Mouse (Mus musculus) heart, embryonic 16.5 days (tissue): Measurements from ENCODE around the gene Rap1a. TPM values are rescaled to one million over a fixed set of nuclear protein-coding genes. Genes with fewer than 3 reads are reported as not detected.
A peak's percentile ranks its signal among the peaks of the same experiment; 100 is the strongest.

ENCODE experiments used
- ATAC-seq: fragments of 200-750 bp; cut with Nextera tagmentation; replicated peaks from 2 replicates; pipeline ENCODE4 v1.8.0; 2017; ENCODE audit warnings: moderate number of reproducible peaks; ENCODE audit not compliant: insufficient read depth, low FRiP score; ENCODE audit errors: extremely low read depth
- H3K27ac ChIP-seq: fragments of 300-500 bp; sonication (generic); 2 replicates; pipeline ENCODE4 v1.5.1; 2014; ENCODE audit warnings: mild to moderate bottlenecking, low read length, control low read depth, moderate library complexity
- H3K27me3 ChIP-seq: fragments of 300-500 bp; sonication (generic); 2 replicates; pipeline ENCODE4 v1.6.1; 2014; ENCODE audit warnings: low read length, mixed read lengths; ENCODE audit not compliant: control insufficient read depth, insufficient read depth
- H3K36me3 ChIP-seq: fragments of 300-500 bp; sonication (generic); 2 replicates; pipeline ENCODE4 v1.6.1; 2014; ENCODE audit not compliant: control insufficient read depth, insufficient read depth
- H3K4me1 ChIP-seq: fragments of 300-500 bp; sonication (generic); 2 replicates; pipeline ENCODE4 v1.6.1; 2014; ENCODE audit warnings: low read length, mixed read lengths; ENCODE audit not compliant: control insufficient read depth, insufficient read depth
- H3K4me2 ChIP-seq: fragments of 300-500 bp; sonication (generic); 2 replicates; pipeline ENCODE4 v1.6.1; 2014; ENCODE audit warnings: low read depth, mild to moderate bottlenecking, control low read depth, low read length
- H3K4me3 ChIP-seq: fragments of 300-500 bp; sonication (generic); 2 replicates; pipeline ENCODE4 v1.5.1; 2014; ENCODE audit warnings: mild to moderate bottlenecking, control low read depth, low read length
- H3K9ac ChIP-seq: fragments of 300-500 bp; sonication (generic); 2 replicates; pipeline ENCODE4 v1.6.1; 2014; ENCODE audit warnings: low read length, control low read depth
- H3K9me3 ChIP-seq: fragments of 300-500 bp; sonication (generic); replicated peaks from 2 replicates; pipeline ENCODE4 v1.6.1; 2016; ENCODE audit warnings: low read length; ENCODE audit not compliant: control insufficient read depth
- WGBS: fragments of 180-500 bp; shearing (Covaris S2); extraction: QIAGEN DNeasy Blood & Tissue Kit; methylation state at CpG from one replicate; pipeline ENCODE4 v1.1.7; 2014; 5-methylcytosine and 5-hydroxymethylcytosine counted together
- polyA plus RNA-seq: library from polyadenylated mRNA; unstranded; fragments of >200 nt; fragmentation: Nextera tagmentation; extraction: Ambion mirVana; gene quantifications from 2 replicates; pipeline ENCODE4 v1.2.1, GENCODE M21; 2015

Gene Rap1a
- 80.5 and 98.8 TPM in 2 replicates for polyA plus RNA-seq

GRCm38 (mm10) chr3:105801191-105802166 is at the start of gene Rap1a:
Rap1a (minus strand) TSS chr3:105801336.
- Histone ChIP-seq H3K9me3 (no peaks in the 10 kb centered on the region), H3K4me2 (peak within 1 kb of the TSS; percentile 87), H3K27me3 (no peaks in the 10 kb centered on the region), H3K36me3 (no peaks in the 10 kb centered on the region), H3K4me1 (peaks cover 28% of the 10 kb centered on the region), H3K9ac (peak within 1 kb of the TSS; percentile 85), H3K4me3 (peak within 1 kb of the TSS; percentile 74), H3K27ac (peak within 1 kb of the TSS; percentile 80)
- peak; percentile 91 for ATAC-seq
- WGBS = 16% methylated on average over 41 of the region's 50 CpGs

- no peaks in the 10 kb centered on the region for H3K27me3 ChIP-seq
- H3K4me2 ChIP-seq = no peak overlapping the region
- ATAC-seq = no peak
- WGBS = 62% methylated on average over 7 of the region's 7 CpGs
- no peaks in the 10 kb centered on the region for H3K9me3 ChIP-seq
- no peak overlapping the region for H3K9ac ChIP-seq
- no peak overlapping the region for H3K27ac ChIP-seq
- no peaks in the 10 kb centered on the region for H3K4me1 ChIP-seq
- no peak overlapping the region for H3K4me3 ChIP-seq
- H3K36me3 ChIP-seq = no peaks in the 10 kb centered on the region
Observed at GRCm38 (mm10) chr3:105846294-105847069, 45.3 kb upstream of the Rap1a start.

DNA sequence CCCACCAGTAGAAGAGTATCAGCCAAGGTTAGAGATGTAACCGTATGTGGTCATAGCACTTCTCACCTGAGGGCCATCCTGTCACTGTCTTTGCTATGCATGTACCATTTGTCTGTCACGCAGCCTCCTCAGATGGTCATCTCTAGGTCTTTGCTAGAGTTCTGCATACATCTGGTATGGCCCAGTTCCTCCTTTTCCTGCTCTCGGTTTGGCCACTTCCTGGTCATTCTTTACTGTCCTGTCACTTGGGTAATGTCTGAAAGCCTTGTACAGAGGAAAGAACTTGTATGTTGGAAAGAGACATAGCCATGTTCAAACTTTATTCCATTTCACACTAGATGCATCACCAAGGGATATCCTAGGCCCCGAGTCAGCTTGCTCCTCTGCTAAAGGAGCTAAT is 38.7 kb upstream of the Rap1a start:
- no peak overlapping the region for H3K4me2 ChIP-seq
- no peaks in the 10 kb centered on the region for H3K4me1 ChIP-seq
- no peak overlapping the region for H3K4me3 ChIP-seq
- H3K9me3 ChIP-seq = no peaks in the 10 kb centered on the region
- no peak for ATAC-seq
- WGBS = 90% methylated on average over 4 of the region's 4 CpGs
- H3K27ac ChIP-seq = no peak overlapping the region
- no peaks in the 10 kb centered on the region for H3K36me3 ChIP-seq
- no peaks in the 10 kb centered on the region for H3K27me3 ChIP-seq
- no peak overlapping the region for H3K9ac ChIP-seq

- H3K4me1 ChIP-seq = no peaks in the 10 kb centered on the region
- H3K27me3 ChIP-seq = no peaks in the 10 kb centered on the region
- no peak overlapping the region for H3K4me2 ChIP-seq
- H3K4me3 ChIP-seq = no peak overlapping the region
- no peaks in the 10 kb centered on the region for H3K36me3 ChIP-seq
- 67% methylated on average over 3 of the region's 3 CpGs for WGBS
- H3K9me3 ChIP-seq = no peaks in the 10 kb centered on the region
- ATAC-seq = no peak
- H3K9ac ChIP-seq = no peak overlapping the region
- no peak overlapping the region for H3K27ac ChIP-seq
Observed at GRCm38 (mm10) chr3:105838655-105839054, 37.5 kb upstream of the Rap1a start.

- 75% methylated on average over 3 of the region's 3 CpGs for WGBS
- Histone ChIP-seq H3K4me2 (no peak overlapping the region), H3K36me3 (no peaks in the 10 kb centered on the region), H3K9ac (no peak overlapping the region), H3K4me1 (no peaks in the 10 kb centered on the region), H3K9me3 (no peaks in the 10 kb centered on the region), H3K27ac (no peak overlapping the region), H3K27me3 (no peaks in the 10 kb centered on the region), H3K4me3 (no peak overlapping the region)
- ATAC-seq = no peak
Observed at GRCm38 (mm10) chr3:105836883-105837282, 35.7 kb upstream of the Rap1a start.

DNA sequence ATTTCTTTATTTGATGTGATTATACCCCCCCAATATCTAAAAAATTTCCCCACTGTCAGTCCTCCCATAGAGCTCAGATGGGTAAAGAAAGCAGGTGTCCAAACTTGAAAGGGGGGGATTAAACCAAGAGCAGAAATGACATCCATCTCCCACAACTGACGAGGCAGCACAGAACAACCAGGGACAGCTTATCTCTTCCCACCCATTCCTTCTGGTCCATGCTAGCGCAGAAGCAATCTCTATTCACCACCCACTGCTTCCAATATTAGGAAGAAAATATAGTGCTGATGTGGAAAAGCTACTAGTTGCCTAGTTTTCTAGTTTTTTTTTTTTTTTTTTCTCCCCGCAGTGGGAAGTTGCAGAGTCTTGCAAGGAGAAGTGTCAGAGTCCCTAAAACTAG is 34.7 kb upstream of the Rap1a start:
- H3K4me3 ChIP-seq = no peak overlapping the region
- 42% methylated on average over 3 of the region's 3 CpGs for WGBS
- no peak overlapping the region for H3K9ac ChIP-seq
- H3K27me3 ChIP-seq = no peaks in the 10 kb centered on the region
- no peak overlapping the region for H3K27ac ChIP-seq
- no peak overlapping the region for H3K4me2 ChIP-seq
- H3K36me3 ChIP-seq = no peaks in the 10 kb centered on the region
- H3K4me1 ChIP-seq = no peaks in the 10 kb centered on the region
- no peaks in the 10 kb centered on the region for H3K9me3 ChIP-seq
- no peak for ATAC-seq

DNA sequence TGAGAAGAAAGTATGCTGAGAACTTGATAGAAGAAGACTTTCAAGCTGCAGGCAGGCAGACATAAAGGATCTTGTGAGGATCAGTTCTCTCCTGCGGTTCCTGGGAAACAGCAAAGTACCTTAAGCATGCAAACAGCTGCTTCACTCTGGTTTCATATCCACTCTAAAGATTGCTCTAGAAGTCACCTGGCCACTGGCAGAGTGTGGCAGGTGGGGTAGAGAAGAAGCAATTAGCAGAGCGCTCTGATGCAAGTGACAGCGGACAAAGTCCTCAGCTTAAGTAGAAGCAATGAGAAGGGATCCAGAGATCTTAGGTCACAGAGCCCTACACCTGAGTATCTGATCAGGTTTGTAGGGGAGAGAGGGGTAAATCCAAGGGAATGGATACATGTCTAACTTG is 30.4 kb upstream of the Rap1a start:
- 85% methylated on average over 3 of the region's 3 CpGs for WGBS
- no peak for ATAC-seq

GRCm38 (mm10) chr3:105825501-105826161 is 24.5 kb upstream of the Rap1a start:
- 31% methylated on average over 7 of the region's 7 CpGs for WGBS
- ATAC-seq = peak; percentile 78
- H3K27ac ChIP-seq = peak overlapping the region; percentile 51
- H3K9me3 ChIP-seq = no peaks in the 10 kb centered on the region
- no peak overlapping the region for H3K9ac ChIP-seq
- no peaks in the 10 kb centered on the region for H3K36me3 ChIP-seq
- H3K4me2 ChIP-seq = peak overlapping the region; percentile 16
- peaks cover 19% of the 10 kb centered on the region for H3K4me1 ChIP-seq
- peaks cover 9% of the 10 kb centered on the region; the same call in 1 of the 2 replicates for H3K27me3 ChIP-seq
- no peak overlapping the region for H3K4me3 ChIP-seq

More for the DNA sequence above, 30.4 kb upstream of the Rap1a start:
- no peaks in the 10 kb centered on the region for H3K36me3 ChIP-seq
- H3K4me1 ChIP-seq = no peaks in the 10 kb centered on the region
- no peaks in the 10 kb centered on the region for H3K27me3 ChIP-seq
- H3K9me3 ChIP-seq = no peaks in the 10 kb centered on the region
- no peak overlapping the region for H3K9ac ChIP-seq
- no peak overlapping the region for H3K4me3 ChIP-seq
- H3K4me2 ChIP-seq = no peak overlapping the region
- no peak overlapping the region for H3K27ac ChIP-seq
